Mouse (Mus musculus) neural tube, embryonic 14.5 days (tissue): ENCODE data around the gene Adcy5. TPM values are rescaled to one million over a fixed set of nuclear protein-coding genes. Genes with fewer than 3 reads are reported as not detected.

Experiments
- ATAC-seq: fragments of 200-750 bp; cut with Nextera tagmentation; 2 replicates; pipeline ENCODE4 v1.8.0; 2017; ENCODE audit warnings: low read depth, mild to moderate bottlenecking, moderate TSS enrichment, moderate library complexity
- H3K27ac ChIP-seq: fragments of 300-500 bp; sonication (generic); 2 replicates; pipeline ENCODE4 v1.5.1; 2014; ENCODE audit warnings: low read depth, mild to moderate bottlenecking, control low read depth, low read length, moderate library complexity, mixed read lengths
- H3K27me3 ChIP-seq: fragments of 300-500 bp; sonication (generic); 2 replicates; pipeline ENCODE4 v1.6.1; 2014; ENCODE audit warnings: low read length; ENCODE audit not compliant: control insufficient read depth, insufficient read depth
- H3K36me3 ChIP-seq: fragments of 300-500 bp; sonication (generic); 2 replicates; pipeline ENCODE4 v1.6.1; 2014; ENCODE audit warnings: low read length, mixed read lengths; ENCODE audit not compliant: control insufficient read depth, insufficient read depth
- H3K4me1 ChIP-seq: fragments of 300-500 bp; sonication (generic); 2 replicates; pipeline ENCODE4 v1.6.1; 2014; ENCODE audit warnings: low read length; ENCODE audit not compliant: control insufficient read depth, insufficient read depth
- H3K4me2 ChIP-seq: fragments of 300-500 bp; sonication (generic); 2 replicates; pipeline ENCODE4 v1.6.1; 2014; ENCODE audit warnings: mild to moderate bottlenecking, low read depth, low read length, control low read depth
- H3K4me3 ChIP-seq: fragments of 300-500 bp; sonication (generic); 2 replicates; pipeline ENCODE4 v1.5.1; 2014; ENCODE audit warnings: low read depth, low read length, control low read depth, mixed read lengths
- H3K9ac ChIP-seq: fragments of 300-500 bp; sonication (generic); replicated peaks from 2 replicates; pipeline ENCODE4 v1.6.1; 2014; ENCODE audit warnings: low read depth, mild to moderate bottlenecking, control low read depth, low read length, mixed read lengths
- H3K9me3 ChIP-seq: fragments of 300-500 bp; sonication (generic); 2 replicates; pipeline ENCODE4 v1.6.1; 2016; ENCODE audit warnings: low read length; ENCODE audit not compliant: control insufficient read depth
- WGBS: fragments of 180-500 bp; shearing (Covaris S2); extraction: QIAGEN DNeasy Blood & Tissue Kit; methylation state at CpG from one replicate; pipeline ENCODE4 v1.1.7; 2014; 5-methylcytosine and 5-hydroxymethylcytosine counted together
- polyA plus RNA-seq: library from polyadenylated mRNA; unstranded; fragments of >200 nt; fragmentation: Nextera tagmentation; extraction: Ambion mirVana; gene quantifications from 2 replicates; pipeline ENCODE4 v1.2.1, GENCODE M21; 2014

Adcy5 gene
- polyA plus RNA-seq, 1 experiment from 2014 or later: 8.8 TPM

DNA sequence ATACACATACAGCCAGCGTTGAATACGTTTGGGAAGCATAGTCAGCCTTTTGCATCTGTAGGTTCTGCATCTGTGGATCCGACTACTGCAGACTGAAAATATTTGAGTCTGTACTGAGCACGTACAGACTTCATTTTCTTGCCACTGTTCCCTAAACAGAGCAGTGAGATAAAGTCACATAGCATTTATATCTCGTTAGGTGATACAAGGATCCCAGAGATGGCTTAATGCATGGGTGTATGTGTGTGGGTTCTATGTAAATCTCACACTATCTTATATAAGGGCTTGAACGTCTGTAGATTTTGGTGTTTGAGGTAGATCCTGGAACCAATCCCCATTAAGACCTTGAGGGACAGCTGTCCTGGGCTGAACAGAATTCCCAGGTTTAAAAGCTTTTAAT is 10.7 kb downstream of the Adcy5 start:
- Histone ChIP-seq H3K9me3 (no peaks in the 10 kb centered on the region), H3K27ac (peak overlapping the region; percentile 39; the same call in 1 of the 2 replicates), H3K27me3 (no peaks in the 10 kb centered on the region), H3K4me1 (peaks cover 19% of the 10 kb centered on the region), H3K4me2 (peak overlapping the region; percentile 25; the same call in 1 of the 2 replicates), H3K36me3 (no peaks in the 10 kb centered on the region), H3K4me3 (no peak overlapping the region), H3K9ac (no peak overlapping the region)
- 59% methylated on average over 6 of the region's 6 CpGs for WGBS
- ATAC-seq: no peak

DNA sequence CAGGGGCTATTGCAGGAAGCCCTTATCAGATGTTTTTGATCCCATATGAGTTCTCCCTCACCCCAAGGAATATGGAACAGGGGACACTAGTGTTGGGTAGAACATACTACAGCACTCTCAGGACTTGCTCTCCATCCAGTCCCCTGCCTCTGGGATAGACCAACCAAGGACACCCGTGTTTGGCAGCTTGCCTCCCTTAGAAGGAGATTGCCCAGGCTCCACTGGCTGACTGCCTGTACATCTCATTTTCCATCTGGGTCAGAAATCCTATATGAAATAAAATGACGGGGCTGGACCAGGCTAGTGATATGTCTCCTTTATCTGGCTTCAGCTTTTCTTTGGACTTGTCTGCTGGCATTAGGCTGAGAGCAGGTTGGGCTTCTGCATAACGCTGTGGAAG is 11.1 kb downstream of the Adcy5 start:
- Histone ChIP-seq H3K4me1 (peaks cover 17% of the 10 kb centered on the region), H3K36me3 (no peaks in the 10 kb centered on the region), H3K9ac (no peak overlapping the region), H3K27me3 (no peaks in the 10 kb centered on the region), H3K27ac (no peak overlapping the region), H3K9me3 (no peaks in the 10 kb centered on the region), H3K4me2 (no peak overlapping the region), H3K4me3 (no peak overlapping the region)
- ATAC-seq: no peak
- WGBS: 87% methylated on average over 3 of the region's 3 CpGs

GRCm38 (mm10) chr16:35169431-35169830 is 14.8 kb downstream of the Adcy5 start:
- 81% methylated on average over 7 of the region's 7 CpGs for WGBS
- H3K4me3 ChIP-seq: no peak overlapping the region
- H3K36me3 ChIP-seq: no peaks in the 10 kb centered on the region
- H3K9ac ChIP-seq: no peak overlapping the region
- no peak overlapping the region for H3K4me2 ChIP-seq
- no peaks in the 10 kb centered on the region for H3K9me3 ChIP-seq
- ATAC-seq: no peak
- no peaks in the 10 kb centered on the region for H3K27me3 ChIP-seq
- peaks cover 8% of the 10 kb centered on the region for H3K4me1 ChIP-seq
- no peak overlapping the region for H3K27ac ChIP-seq

DNA sequence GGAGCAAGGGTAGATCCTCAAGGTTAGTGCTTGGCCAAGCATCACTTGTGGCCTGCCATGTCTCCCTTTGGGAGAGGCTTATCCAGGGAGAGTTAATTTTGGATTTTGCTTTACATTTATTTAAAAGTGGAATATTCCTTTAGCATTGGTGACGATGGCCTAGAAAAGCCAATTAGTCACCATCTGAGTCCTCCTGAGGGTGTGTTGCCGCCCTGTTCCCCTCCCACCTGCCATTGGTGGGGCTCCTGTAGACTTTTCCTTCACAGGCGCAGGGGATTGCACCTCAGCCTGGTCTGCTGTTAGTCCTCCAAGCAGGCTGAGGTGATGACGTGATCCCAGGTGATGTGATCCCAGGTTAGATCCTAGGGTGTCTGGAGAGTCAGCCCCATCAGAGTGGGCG is 17.5 kb downstream of the Adcy5 start:
- ATAC-seq: no peak
- no peaks in the 10 kb centered on the region for H3K9me3 ChIP-seq
- H3K4me3 ChIP-seq: no peak overlapping the region
- no peak overlapping the region for H3K27ac ChIP-seq
- H3K36me3 ChIP-seq: no peaks in the 10 kb centered on the region
- H3K4me2 ChIP-seq: no peak overlapping the region
- H3K9ac ChIP-seq: no peak overlapping the region
- H3K27me3 ChIP-seq: no peaks in the 10 kb centered on the region
- WGBS: 87% methylated on average over 5 of the region's 5 CpGs
- no peaks in the 10 kb centered on the region for H3K4me1 ChIP-seq

DNA sequence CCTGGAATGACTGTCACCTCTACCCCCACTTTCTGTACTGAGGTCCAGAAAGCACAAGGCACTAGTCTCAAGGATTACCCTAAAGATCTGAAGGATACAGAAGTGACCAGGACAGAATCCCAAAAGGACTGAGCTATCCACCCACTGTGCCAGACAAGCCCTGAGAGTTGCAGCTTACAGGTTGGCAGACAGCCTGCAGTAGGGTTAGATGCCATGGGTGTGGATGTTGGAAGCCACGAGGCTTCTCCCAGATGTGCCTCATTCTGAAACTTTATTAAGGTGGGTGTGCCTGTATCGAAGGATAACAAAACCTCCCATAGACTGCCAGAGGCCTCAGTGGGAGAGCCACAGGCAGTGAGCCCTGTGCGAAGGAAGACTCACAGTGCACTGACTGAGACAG is 23.8 kb downstream of the Adcy5 start:
- no peaks in the 10 kb centered on the region for H3K9me3 ChIP-seq
- H3K4me2 ChIP-seq: no peak overlapping the region
- H3K4me1 ChIP-seq: 0 out of 2 replicates have a peak, but pooled peaks cover 3% of the 10 kb centered on the region
- WGBS: 79% methylated on average over 3 of the region's 3 CpGs
- ATAC-seq: no peak
- no peak overlapping the region for H3K27ac ChIP-seq
- H3K4me3 ChIP-seq: no peak overlapping the region
- no peaks in the 10 kb centered on the region for H3K36me3 ChIP-seq
- H3K9ac ChIP-seq: no peak overlapping the region
- no peaks in the 10 kb centered on the region for H3K27me3 ChIP-seq

DNA sequence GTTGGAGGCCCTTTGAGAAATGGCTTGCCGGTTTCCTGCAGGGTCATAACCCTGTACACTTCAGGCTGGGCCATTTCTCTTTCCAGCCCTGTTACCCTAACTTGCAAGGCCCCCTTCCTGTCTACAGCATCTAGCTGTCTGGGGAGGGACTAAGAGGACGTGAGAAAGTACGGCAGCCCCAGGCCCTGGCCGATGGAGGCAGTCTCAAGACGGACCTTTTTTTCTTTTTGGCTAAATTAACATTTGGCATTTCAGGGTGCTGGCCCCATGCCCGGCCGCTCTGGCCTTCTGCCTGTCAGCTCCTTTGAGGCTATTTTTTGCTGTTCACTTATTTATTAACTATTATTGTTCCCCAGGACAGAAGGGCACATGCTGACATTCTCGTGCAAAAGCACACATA is 24.4 kb downstream of the Adcy5 start:
- no peak for ATAC-seq
- no peak overlapping the region for H3K9ac ChIP-seq
- H3K4me2 ChIP-seq: no peak overlapping the region
- no peaks in the 10 kb centered on the region for H3K27me3 ChIP-seq
- H3K36me3 ChIP-seq: no peaks in the 10 kb centered on the region
- H3K4me3 ChIP-seq: no peak overlapping the region
- H3K27ac ChIP-seq: no peak overlapping the region
- no peaks in the 10 kb centered on the region for H3K9me3 ChIP-seq
- H3K4me1 ChIP-seq: 0 out of 2 replicates have a peak, but pooled peaks cover 3% of the 10 kb centered on the region
- WGBS: 48% methylated on average over 8 of the region's 8 CpGs

DNA sequence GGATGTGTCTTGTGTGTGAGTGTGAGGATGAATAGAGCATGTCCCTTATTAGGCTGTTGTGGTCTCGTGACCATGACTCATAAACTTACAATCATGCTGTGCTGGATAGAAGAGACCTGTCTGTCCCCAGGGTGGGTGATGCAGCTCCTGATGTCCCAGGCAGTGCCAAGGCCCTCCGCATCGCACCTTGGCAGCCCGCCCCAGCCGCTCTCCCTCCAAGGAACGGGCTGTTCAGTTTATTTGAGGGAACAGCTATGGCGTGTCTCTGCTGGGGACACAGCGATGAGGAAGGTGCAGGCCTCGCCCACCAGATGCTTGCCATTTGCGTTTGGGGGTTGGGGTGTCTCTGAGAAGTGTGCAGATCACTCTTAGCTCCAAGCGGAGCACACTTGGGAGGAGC is 28.5 kb downstream of the Adcy5 start:
- Histone ChIP-seq H3K9ac (no peak overlapping the region), H3K27ac (no peak overlapping the region), H3K4me2 (no peak overlapping the region), H3K36me3 (no peaks in the 10 kb centered on the region), H3K4me1 (0 out of 2 replicates have a peak, but pooled peaks cover 3% of the 10 kb centered on the region), H3K4me3 (no peak overlapping the region), H3K9me3 (no peaks in the 10 kb centered on the region), H3K27me3 (no peaks in the 10 kb centered on the region)
- ATAC-seq: no peak
- 73% methylated on average over 11 of the region's 11 CpGs for WGBS

DNA sequence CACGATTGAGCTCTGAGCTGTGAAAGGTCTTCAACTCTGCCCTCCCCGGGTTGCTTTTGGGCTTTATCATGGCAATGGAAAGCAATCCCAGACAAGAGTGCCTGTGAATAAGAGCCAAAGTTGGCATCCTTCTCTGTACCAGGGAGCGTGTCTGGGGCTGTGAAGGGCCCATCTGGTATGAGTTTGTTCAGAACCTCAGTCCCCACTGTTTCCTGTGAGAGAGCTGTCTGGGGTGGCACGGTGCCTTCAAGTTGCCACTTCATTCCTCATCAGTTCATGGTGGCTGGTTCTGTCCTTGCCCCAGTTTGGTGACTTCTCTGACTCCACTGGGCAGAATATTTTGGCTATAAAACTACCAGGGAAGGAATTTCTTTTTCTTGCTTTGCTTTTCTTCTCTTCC is 33.4 kb downstream of the Adcy5 start:
- H3K4me2 ChIP-seq: no peak overlapping the region
- no peaks in the 10 kb centered on the region; the same call in 1 of the 2 replicates for H3K4me1 ChIP-seq
- no peak overlapping the region for H3K27ac ChIP-seq
- no peaks in the 10 kb centered on the region for H3K9me3 ChIP-seq
- no peaks in the 10 kb centered on the region for H3K36me3 ChIP-seq
- WGBS: 89% methylated on average over 4 of the region's 4 CpGs
- no peak overlapping the region for H3K9ac ChIP-seq
- no peak for ATAC-seq
- H3K4me3 ChIP-seq: no peak overlapping the region
- no peaks in the 10 kb centered on the region for H3K27me3 ChIP-seq

DNA sequence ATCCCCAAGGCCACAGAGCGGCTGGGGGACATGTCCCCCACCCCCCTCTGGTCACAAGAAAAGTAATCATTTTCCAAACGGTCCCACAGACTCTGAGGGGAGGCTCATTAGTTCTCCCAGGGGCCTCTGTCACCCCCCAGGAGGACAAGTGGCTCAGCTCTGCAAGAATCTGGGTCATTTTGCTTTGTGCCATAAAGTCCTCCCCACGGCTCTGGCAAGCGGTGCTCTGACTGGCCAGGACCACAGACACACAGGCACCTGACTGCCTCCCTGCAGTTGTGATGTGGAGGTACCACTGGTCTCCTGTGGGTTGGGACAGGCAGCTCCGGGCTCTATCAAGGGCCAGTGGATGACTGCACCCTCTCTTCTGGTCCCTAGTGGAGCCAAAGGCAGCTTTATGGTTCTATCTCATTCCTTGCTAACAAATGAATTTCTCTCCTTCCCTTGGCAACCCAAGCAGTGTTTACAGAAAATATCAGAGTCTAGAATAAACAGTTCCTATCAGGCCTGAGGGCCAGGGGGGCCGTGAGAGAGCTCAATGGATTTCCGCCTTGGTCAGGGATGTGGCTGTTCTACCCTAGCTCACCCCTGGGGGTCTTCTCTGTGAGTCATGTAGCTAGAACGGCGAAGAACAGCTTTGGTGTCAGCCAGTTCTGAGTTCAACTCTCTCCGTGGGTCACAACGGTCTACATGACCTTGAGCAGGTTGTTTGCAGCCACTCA is 34.9 kb downstream of the Adcy5 start:
- Histone ChIP-seq H3K4me1 (peaks cover 3% of the 10 kb centered on the region; the same call in 1 of the 2 replicates), H3K36me3 (no peaks in the 10 kb centered on the region), H3K9me3 (no peaks in the 10 kb centered on the region), H3K4me2 (no peak overlapping the region), H3K27ac (no peak overlapping the region), H3K9ac (no peak overlapping the region), H3K4me3 (no peak overlapping the region), H3K27me3 (no peaks in the 10 kb centered on the region)
- 78% methylated on average over 11 of the region's 11 CpGs for WGBS
- ATAC-seq: no peak
